Mouse (Mus musculus): ENCODE data around the gene Clk2.

The Clk2 gene

GRCm38 (mm10) chr3:89164506-89165267 is at the start of gene Clk2:
TSS of gene Clk2 (plus strand) at chr3:89164795.
- DNase-seq (ENCODE audit: low read depth), result peak; percentile 96

- peak; percentile 70 for DNase-seq (ENCODE audit: low read depth)
These were observed 49.1 kb upstream of the Clk2 start for GRCm38 (mm10) chr3:89115522-89115921.

- DNase-seq (ENCODE audit: low read depth), result no peak
These were observed 41.3 kb upstream of the Clk2 start for GRCm38 (mm10) chr3:89123313-89123712.

- no peak for DNase-seq (ENCODE audit: low read depth)
These were observed 40.4 kb upstream of the Clk2 start for GRCm38 (mm10) chr3:89124241-89124640.

GRCm38 (mm10) chr3:89125981-89126380 is 38.6 kb upstream of the Clk2 start:
- no peak for DNase-seq (ENCODE audit: low read depth)

- no peak for DNase-seq (ENCODE audit: low read depth)
These were observed 34.7 kb upstream of the Clk2 start for GRCm38 (mm10) chr3:89129908-89130307.

GRCm38 (mm10) chr3:89131816-89132215 is 32.8 kb upstream of the Clk2 start:
- DNase-seq (ENCODE audit: low read depth), result no peak

- no peak for DNase-seq (ENCODE audit: low read depth)
These were observed 32.1 kb upstream of the Clk2 start for GRCm38 (mm10) chr3:89132285-89133062.

- no peak for DNase-seq (ENCODE audit: low read depth)
These were observed 31.5 kb upstream of the Clk2 start for GRCm38 (mm10) chr3:89133063-89133450.

- no peak for DNase-seq (ENCODE audit: low read depth)
These were observed 30.8 kb upstream of the Clk2 start for GRCm38 (mm10) chr3:89133752-89134151.

GRCm38 (mm10) chr3:89135958-89136357 is 28.6 kb upstream of the Clk2 start, which contains the start of gene Pklr:
TSS of gene Pklr (plus strand) at chr3:89136142.
- DNase-seq (ENCODE audit: low read depth), result no peak

- peak; percentile 30 for DNase-seq (ENCODE audit: low read depth)
These were observed 28.2 kb upstream of the Clk2 start for GRCm38 (mm10) chr3:89136365-89136764.

GRCm38 (mm10) chr3:89144821-89145220 is 19.8 kb upstream of the Clk2 start:
- no peak for DNase-seq (ENCODE audit: low read depth)

- DNase-seq (ENCODE audit: low read depth), result no peak
These were observed 19.0 kb upstream of the Clk2 start for GRCm38 (mm10) chr3:89145566-89145965.

GRCm38 (mm10) chr3:89147101-89147978 is 17.3 kb upstream of the Clk2 start:
- DNase-seq (ENCODE audit: low read depth), result no peak

GRCm38 (mm10) chr3:89147979-89148311 is 16.6 kb upstream of the Clk2 start:
- no peak for DNase-seq (ENCODE audit: low read depth)

- no peak for DNase-seq (ENCODE audit: low read depth)
These were observed 16.0 kb upstream of the Clk2 start for GRCm38 (mm10) chr3:89148567-89148966.

GRCm38 (mm10) chr3:89152084-89152835 is 12.3 kb upstream of the Clk2 start:
- DNase-seq (ENCODE audit: low read depth), result no peak

GRCm38 (mm10) chr3:89156951-89157350 is 7.6 kb upstream of the Clk2 start:
- no peak for DNase-seq (ENCODE audit: low read depth)

GRCm38 (mm10) chr3:89158651-89159050 is 5.9 kb upstream of the Clk2 start:
- DNase-seq (ENCODE audit: low read depth), result no peak

- DNase-seq (ENCODE audit: low read depth), result peak; percentile 72
These were observed 5.4 kb upstream of the Clk2 start for GRCm38 (mm10) chr3:89159211-89159610.

Measured in NIH3T3 (cell line).